Mouse (Mus musculus): Measurements from ENCODE around the gene Slc35e1.

DNA sequence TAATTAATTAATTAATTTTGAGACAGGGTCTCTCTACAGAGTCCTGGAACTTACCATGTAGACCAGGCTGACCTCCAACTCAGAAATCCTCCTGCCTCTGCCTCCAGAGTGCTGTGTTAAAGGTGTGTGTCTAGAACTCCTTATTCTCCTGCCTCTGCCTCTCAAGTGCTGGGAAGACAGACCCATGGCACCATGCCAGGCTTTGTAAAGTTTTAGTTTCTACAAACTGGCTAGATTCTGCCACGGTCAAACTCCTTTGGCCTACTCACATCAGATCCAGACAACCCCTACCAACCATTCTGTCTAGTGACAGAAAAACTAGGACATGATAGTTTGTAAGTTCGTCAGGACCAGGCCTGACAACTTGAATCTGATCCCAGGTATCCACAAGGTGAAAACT lies 1.4 kb downstream of the Slc35e1 start:
- TF ChIP-seq CTCF (IDR thresholded peaks at IDR 0.05; ENCODE audit: borderline replicate concordance, insufficient read depth, low read length) (no peak), POLR2A (IDR thresholded peaks at IDR 0.05; ENCODE audit: low read depth, low read length) (no peak)
